Mouse (Mus musculus): ENCODE results near the gene Wdr95. TPM values are rescaled to one million over a fixed set of nuclear protein-coding genes. Genes with fewer than 3 reads are reported as not detected.

Wdr95 gene
- polyA plus RNA-seq (2014; fragmentation: Nextera tagmentation; extraction: Ambion mirVana) = not detected in 2 replicates

DNA sequence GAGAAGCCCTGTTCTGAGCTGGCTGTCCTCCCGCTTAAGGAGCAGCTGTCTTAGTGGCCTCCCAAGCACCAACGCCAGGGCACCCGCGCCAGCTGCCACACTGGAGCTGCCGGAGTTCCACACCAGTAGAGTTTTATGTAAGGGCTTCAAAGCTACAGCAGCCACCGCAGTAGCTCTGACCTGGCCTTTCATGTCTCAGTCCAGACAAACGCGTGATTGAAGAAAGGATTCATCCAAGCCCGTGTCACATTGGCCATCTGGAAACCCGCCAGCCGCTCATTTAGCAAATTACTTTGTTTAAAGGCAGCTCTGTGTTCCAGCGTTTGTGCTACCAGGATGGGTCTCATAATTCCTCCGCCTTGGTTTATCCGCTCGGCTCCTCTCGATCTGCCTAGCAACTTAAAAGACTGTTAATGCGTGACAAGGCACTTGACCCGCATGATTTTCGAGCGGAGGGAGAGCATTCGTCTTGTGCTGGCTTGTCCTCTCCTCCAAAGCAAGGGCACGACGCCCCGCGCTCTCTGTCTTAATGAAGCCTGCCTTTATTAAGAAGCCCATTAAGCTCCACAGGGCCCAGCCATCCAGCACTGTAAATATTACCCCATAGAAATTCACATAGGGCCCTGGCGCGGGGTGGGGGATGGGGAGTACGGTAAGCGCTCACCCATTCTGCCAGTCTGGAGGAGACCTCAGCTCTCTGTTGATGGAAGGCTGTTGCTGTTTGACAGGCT is at the start of gene Wdr95:
Gene Wdr95 (plus strand): TSS at position 681 of the 731 bp plus-strand sequence.
- Histone ChIP-seq H3K4me3 (ENCODE audit: low read depth, low read length) (no peak within 1 kb of the TSS), H3K36me3 (ENCODE audit: control insufficient read depth, insufficient read depth, low read length) (no peaks in the 10 kb centered on the region), H3K4me1 (ENCODE audit: control insufficient read depth, insufficient read depth, low read length) (peaks cover 9% of the 10 kb centered on the region), H3K9ac (ENCODE audit: low read length) (peak within 1 kb of the TSS; percentile 24; the same call in 1 of the 2 replicates), H3K27ac (replicated peaks; ENCODE audit: low read depth, low read length) (0 out of 2 replicates have a peak within 1 kb of the TSS, but pooled peaks have one; percentile 21), H3K9me3 (ENCODE audit: control insufficient read depth, low read length) (no peaks in the 10 kb centered on the region), H3K27me3 (ENCODE audit: control insufficient read depth, insufficient read depth, low read length) (no peaks in the 10 kb centered on the region), H3K4me2 (ENCODE audit: low read depth, severe bottlenecking) (peak within 1 kb of the TSS; percentile 41)
- WGBS = 19% methylated on average over 29 of the region's 29 CpGs
- DNase-seq (ENCODE audit: low spot score) (peak; percentile 57), ATAC-seq (ENCODE audit: insufficient number of reproducible peaks, low FRiP score, low TSS enrichment, low read depth) (no peak)

DNA sequence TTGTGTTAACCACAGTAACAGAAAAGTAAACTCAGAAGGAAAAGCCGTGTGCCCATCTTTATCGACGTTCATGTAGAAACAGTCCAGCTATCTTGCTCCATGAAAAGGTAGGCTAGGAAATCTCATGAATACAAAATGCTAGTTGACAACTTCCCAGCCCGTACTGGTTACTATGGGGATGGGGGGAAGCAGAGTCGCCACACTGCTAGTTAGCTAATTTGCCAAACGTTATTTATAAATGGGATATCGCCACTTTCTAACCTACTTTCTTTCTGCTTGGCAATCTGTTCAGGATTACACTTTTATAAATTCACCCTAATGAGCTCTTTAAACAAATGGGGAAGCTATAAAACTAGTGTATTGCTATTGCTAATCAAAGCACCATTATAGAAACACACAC is 46.6 kb upstream of the Wdr95 start:
- no peak overlapping the region for H3K4me3 ChIP-seq (ENCODE audit: low read depth, low read length)
- H3K9ac ChIP-seq (ENCODE audit: low read length) = no peak overlapping the region
- 87% methylated on average over 7 of the region's 7 CpGs for WGBS
- no peaks in the 10 kb centered on the region for H3K9me3 ChIP-seq (ENCODE audit: control insufficient read depth, low read length)
- no peak overlapping the region for H3K4me2 ChIP-seq (ENCODE audit: low read depth, severe bottlenecking)
- no peak overlapping the region for H3K27ac ChIP-seq (replicated peaks; ENCODE audit: low read depth, low read length)
- no peak for ATAC-seq (ENCODE audit: insufficient number of reproducible peaks, low FRiP score, low TSS enrichment, low read depth)
- DNase-seq (ENCODE audit: low spot score) = no peak
- no peaks in the 10 kb centered on the region for H3K36me3 ChIP-seq (ENCODE audit: control insufficient read depth, insufficient read depth, low read length)
- H3K4me1 ChIP-seq (ENCODE audit: control insufficient read depth, insufficient read depth, low read length) = no peaks in the 10 kb centered on the region
- no peaks in the 10 kb centered on the region for H3K27me3 ChIP-seq (ENCODE audit: control insufficient read depth, insufficient read depth, low read length)

DNA sequence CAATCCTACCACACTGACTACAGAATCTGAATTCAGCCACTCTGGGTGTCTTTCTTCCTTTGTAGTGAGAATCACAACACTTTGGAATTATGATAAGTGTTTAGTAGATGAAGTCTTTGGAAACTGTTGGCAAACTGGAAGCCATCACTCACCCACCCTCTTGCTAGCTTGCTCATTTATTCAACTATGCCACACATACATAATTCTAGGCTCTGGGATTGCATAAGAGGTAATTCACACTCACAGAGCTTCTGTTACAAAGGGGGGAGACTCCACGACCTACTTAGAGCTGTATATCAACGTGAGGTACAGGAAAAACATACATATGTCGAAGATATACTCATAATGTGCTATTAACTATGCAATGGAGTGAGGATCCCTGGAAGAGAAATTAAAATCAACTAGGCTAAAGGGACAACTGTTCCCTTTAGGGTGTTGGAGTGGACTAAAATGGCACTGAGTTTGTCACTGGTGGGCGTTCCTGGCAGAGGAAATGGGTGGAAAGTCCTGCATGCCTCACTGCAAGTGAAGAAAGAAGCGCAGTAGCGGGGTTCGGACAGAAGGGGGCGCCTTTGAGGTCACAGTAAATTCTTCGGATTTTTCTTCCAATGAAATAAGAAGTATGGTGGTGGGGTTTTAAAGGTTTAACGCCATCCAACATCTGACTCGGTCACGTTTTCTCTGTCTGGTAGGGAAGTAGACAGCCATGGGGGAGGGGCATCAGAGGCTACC is 45.0 kb upstream of the Wdr95 start:
- Histone ChIP-seq H3K4me2 (ENCODE audit: low read depth, severe bottlenecking) (no peak overlapping the region), H3K27me3 (ENCODE audit: control insufficient read depth, insufficient read depth, low read length) (no peaks in the 10 kb centered on the region), H3K36me3 (ENCODE audit: control insufficient read depth, insufficient read depth, low read length) (no peaks in the 10 kb centered on the region), H3K9ac (ENCODE audit: low read length) (no peak overlapping the region), H3K4me3 (ENCODE audit: low read depth, low read length) (no peak overlapping the region), H3K9me3 (ENCODE audit: control insufficient read depth, low read length) (no peaks in the 10 kb centered on the region), H3K27ac (replicated peaks; ENCODE audit: low read depth, low read length) (no peak overlapping the region), H3K4me1 (ENCODE audit: control insufficient read depth, insufficient read depth, low read length) (no peaks in the 10 kb centered on the region)
- DNase-seq (ENCODE audit: low spot score) (no peak), ATAC-seq (ENCODE audit: insufficient number of reproducible peaks, low FRiP score, low TSS enrichment, low read depth) (no peak)
- 67% methylated on average over 12 of the region's 12 CpGs for WGBS

DNA sequence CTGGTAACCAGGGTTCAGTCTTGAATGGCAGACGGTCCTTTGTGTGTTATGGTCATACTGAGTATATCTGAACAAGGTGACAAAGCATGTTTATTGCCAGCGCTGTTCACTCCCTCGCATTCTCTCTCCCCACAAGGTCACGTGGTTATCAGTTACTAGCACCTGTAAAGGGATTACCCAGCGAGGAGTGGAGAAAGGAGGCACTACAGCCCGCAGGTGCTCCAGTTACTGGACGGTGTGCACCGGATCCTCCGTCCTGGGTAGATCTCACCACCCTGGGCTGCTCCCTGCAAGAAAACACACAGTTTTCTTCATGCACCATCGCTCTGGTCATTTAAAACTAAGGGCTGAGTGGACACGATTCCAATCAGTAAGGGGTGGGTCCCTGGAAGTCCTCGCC is 44.2 kb upstream of the Wdr95 start:
- Histone ChIP-seq H3K9me3 (ENCODE audit: control insufficient read depth, low read length) (no peaks in the 10 kb centered on the region), H3K9ac (ENCODE audit: low read length) (no peak overlapping the region), H3K4me2 (ENCODE audit: low read depth, severe bottlenecking) (no peak overlapping the region), H3K4me3 (ENCODE audit: low read depth, low read length) (no peak overlapping the region), H3K27ac (replicated peaks; ENCODE audit: low read depth, low read length) (no peak overlapping the region), H3K36me3 (ENCODE audit: control insufficient read depth, insufficient read depth, low read length) (no peaks in the 10 kb centered on the region), H3K27me3 (ENCODE audit: control insufficient read depth, insufficient read depth, low read length) (no peaks in the 10 kb centered on the region), H3K4me1 (ENCODE audit: control insufficient read depth, insufficient read depth, low read length) (no peaks in the 10 kb centered on the region)
- 85% methylated on average over 12 of the region's 12 CpGs for WGBS
- ATAC-seq (ENCODE audit: insufficient number of reproducible peaks, low FRiP score, low TSS enrichment, low read depth) = no peak
- DNase-seq (ENCODE audit: low spot score) = no peak

DNA sequence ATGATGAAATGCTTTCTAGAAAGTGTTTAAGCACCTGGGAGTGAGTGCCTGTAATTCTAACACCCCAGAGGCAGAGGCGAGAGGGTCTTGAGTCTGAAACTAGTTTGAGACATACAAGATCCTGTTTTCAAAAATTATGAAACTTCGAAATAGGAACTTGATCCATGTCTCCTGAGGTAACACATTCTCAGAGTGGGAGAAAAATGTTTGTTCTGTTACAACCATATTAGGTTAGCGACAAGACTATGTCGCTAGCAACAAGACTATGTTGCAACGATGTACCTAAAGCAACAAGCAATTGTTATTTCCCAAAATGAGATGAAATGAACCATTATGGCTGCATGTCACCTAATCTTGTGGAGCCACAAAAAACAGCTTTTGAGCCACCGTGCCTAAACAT is 43.0 kb upstream of the Wdr95 start:
- whole genome bisulfite sequencing = 90% methylated on average over 6 of the region's 6 CpGs
- Histone ChIP-seq H3K36me3 (ENCODE audit: control insufficient read depth, insufficient read depth, low read length) (no peaks in the 10 kb centered on the region), H3K9me3 (ENCODE audit: control insufficient read depth, low read length) (no peaks in the 10 kb centered on the region), H3K4me1 (ENCODE audit: control insufficient read depth, insufficient read depth, low read length) (no peaks in the 10 kb centered on the region), H3K27me3 (ENCODE audit: control insufficient read depth, insufficient read depth, low read length) (no peaks in the 10 kb centered on the region), H3K27ac (replicated peaks; ENCODE audit: low read depth, low read length) (no peak overlapping the region), H3K4me2 (ENCODE audit: low read depth, severe bottlenecking) (no peak overlapping the region), H3K9ac (ENCODE audit: low read length) (no peak overlapping the region), H3K4me3 (ENCODE audit: low read depth, low read length) (no peak overlapping the region)
- ATAC-seq (ENCODE audit: insufficient number of reproducible peaks, low FRiP score, low TSS enrichment, low read depth) = no peak
- no peak for DNase-seq (ENCODE audit: low spot score)

DNA sequence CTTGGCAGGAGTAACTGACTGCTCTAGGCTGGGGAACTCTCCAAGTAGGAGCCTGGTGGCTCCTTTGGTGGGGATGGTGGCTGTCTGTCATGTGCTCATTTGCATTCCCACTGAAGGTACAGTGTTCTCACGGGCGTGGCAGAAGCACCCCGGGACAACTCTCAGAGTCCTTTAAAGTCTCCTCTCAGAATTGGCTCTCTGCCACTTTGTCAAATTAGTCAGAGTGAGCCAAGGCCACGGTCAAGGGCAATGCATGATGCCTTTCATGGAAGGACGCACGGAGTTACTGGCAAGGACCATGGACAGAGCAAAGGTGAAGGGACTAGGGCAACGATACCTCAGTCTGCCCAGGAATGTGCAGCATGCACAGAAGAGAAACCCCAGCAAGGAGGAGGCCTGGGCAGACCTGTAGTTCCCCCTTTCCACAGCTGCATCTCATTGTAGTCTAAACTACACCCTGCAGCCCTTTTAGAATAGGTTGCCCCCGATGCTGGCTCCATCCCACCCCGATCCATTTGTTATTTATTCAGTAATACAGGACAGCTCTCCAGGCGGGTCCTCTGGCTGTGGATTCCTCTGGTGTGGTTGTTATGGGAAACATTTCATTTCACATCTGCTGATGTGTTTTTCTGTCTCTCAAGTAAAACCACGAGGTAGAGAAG is 40.0 kb upstream of the Wdr95 start:
- ATAC-seq (ENCODE audit: insufficient number of reproducible peaks, low FRiP score, low TSS enrichment, low read depth) (no peak), DNase-seq (ENCODE audit: low spot score) (peak; percentile 34)
- Histone ChIP-seq H3K27me3 (ENCODE audit: control insufficient read depth, insufficient read depth, low read length) (no peaks in the 10 kb centered on the region), H3K4me1 (ENCODE audit: control insufficient read depth, insufficient read depth, low read length) (no peaks in the 10 kb centered on the region), H3K9ac (ENCODE audit: low read length) (no peak overlapping the region), H3K4me3 (ENCODE audit: low read depth, low read length) (no peak overlapping the region), H3K9me3 (ENCODE audit: control insufficient read depth, low read length) (no peaks in the 10 kb centered on the region), H3K27ac (replicated peaks; ENCODE audit: low read depth, low read length) (no peak overlapping the region), H3K4me2 (ENCODE audit: low read depth, severe bottlenecking) (no peak overlapping the region), H3K36me3 (ENCODE audit: control insufficient read depth, insufficient read depth, low read length) (no peaks in the 10 kb centered on the region)
- WGBS = 56% methylated on average over 11 of the region's 11 CpGs

DNA sequence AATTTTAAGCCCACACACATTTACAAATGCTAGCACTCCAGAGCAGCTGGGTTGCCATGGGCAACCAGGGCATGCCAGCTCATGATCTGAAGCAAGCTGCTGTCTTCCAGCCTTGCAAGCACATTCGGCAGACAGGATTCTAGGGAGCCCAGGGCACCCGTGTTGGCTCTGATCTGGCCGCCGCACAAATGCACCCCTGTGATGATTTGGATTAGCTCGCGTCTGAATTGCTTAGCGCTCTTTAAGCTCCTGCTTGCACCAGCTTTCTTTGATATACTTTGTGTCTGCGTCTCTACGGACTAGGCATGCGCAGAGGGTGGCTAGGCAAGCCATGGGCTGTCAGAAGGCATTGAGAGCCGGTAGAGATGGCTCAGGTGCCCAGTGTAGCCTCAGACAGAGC is 39.3 kb upstream of the Wdr95 start:
- DNase-seq (ENCODE audit: low spot score) = no peak
- no peak for ATAC-seq (ENCODE audit: insufficient number of reproducible peaks, low FRiP score, low TSS enrichment, low read depth)
- no peaks in the 10 kb centered on the region for H3K27me3 ChIP-seq (ENCODE audit: control insufficient read depth, insufficient read depth, low read length)
- H3K36me3 ChIP-seq (ENCODE audit: control insufficient read depth, insufficient read depth, low read length) = no peaks in the 10 kb centered on the region
- no peak overlapping the region for H3K4me3 ChIP-seq (ENCODE audit: low read depth, low read length)
- H3K9ac ChIP-seq (ENCODE audit: low read length) = no peak overlapping the region
- H3K4me2 ChIP-seq (ENCODE audit: low read depth, severe bottlenecking) = no peak overlapping the region
- no peaks in the 10 kb centered on the region for H3K4me1 ChIP-seq (ENCODE audit: control insufficient read depth, insufficient read depth, low read length)
- 72% methylated on average over 11 of the region's 11 CpGs for WGBS
- H3K27ac ChIP-seq (replicated peaks; ENCODE audit: low read depth, low read length) = no peak overlapping the region
- no peaks in the 10 kb centered on the region for H3K9me3 ChIP-seq (ENCODE audit: control insufficient read depth, low read length)

DNA sequence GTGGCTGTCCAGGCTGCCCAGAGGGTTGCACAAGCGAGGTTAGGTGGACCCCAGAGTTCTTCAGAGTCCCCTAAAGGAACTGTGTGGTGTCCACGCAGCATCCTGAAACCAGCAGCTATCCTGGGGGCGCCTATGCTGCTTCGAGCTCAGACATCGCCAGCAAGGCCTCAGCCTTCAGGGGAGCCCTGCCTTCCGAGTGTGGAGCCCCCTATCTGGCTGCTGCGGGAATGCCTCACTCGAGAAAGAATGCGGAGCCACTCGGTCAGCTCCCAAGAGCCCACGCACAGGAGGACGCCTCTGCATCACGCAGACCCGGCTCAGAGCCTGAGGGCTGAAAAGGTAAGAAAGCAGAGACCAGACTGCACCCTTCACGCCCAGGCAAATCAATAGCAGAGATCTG is 38.2 kb upstream of the Wdr95 start:
- Histone ChIP-seq H3K9me3 (ENCODE audit: control insufficient read depth, low read length) (no peaks in the 10 kb centered on the region), H3K4me2 (ENCODE audit: low read depth, severe bottlenecking) (no peak overlapping the region), H3K4me3 (ENCODE audit: low read depth, low read length) (no peak overlapping the region), H3K27ac (replicated peaks; ENCODE audit: low read depth, low read length) (no peak overlapping the region), H3K4me1 (ENCODE audit: control insufficient read depth, insufficient read depth, low read length) (no peaks in the 10 kb centered on the region), H3K36me3 (ENCODE audit: control insufficient read depth, insufficient read depth, low read length) (no peaks in the 10 kb centered on the region), H3K27me3 (ENCODE audit: control insufficient read depth, insufficient read depth, low read length) (no peaks in the 10 kb centered on the region), H3K9ac (ENCODE audit: low read length) (no peak overlapping the region)
- DNase-seq (ENCODE audit: low spot score) (no peak), ATAC-seq (ENCODE audit: insufficient number of reproducible peaks, low FRiP score, low TSS enrichment, low read depth) (no peak)
- 72% methylated on average over 15 of the region's 15 CpGs for WGBS

Measured in limb, embryonic 11.5 days (tissue).